Mouse (Mus musculus): ENCODE data around the gene Pbx1. TPM values are rescaled to one million over a fixed set of nuclear protein-coding genes. Genes with fewer than 3 reads are reported as not detected.

Pbx1 gene
- total and polyA plus RNA-seq, 2 experiments from 2014 or later: 37.6 to 44.4 TPM

DNA sequence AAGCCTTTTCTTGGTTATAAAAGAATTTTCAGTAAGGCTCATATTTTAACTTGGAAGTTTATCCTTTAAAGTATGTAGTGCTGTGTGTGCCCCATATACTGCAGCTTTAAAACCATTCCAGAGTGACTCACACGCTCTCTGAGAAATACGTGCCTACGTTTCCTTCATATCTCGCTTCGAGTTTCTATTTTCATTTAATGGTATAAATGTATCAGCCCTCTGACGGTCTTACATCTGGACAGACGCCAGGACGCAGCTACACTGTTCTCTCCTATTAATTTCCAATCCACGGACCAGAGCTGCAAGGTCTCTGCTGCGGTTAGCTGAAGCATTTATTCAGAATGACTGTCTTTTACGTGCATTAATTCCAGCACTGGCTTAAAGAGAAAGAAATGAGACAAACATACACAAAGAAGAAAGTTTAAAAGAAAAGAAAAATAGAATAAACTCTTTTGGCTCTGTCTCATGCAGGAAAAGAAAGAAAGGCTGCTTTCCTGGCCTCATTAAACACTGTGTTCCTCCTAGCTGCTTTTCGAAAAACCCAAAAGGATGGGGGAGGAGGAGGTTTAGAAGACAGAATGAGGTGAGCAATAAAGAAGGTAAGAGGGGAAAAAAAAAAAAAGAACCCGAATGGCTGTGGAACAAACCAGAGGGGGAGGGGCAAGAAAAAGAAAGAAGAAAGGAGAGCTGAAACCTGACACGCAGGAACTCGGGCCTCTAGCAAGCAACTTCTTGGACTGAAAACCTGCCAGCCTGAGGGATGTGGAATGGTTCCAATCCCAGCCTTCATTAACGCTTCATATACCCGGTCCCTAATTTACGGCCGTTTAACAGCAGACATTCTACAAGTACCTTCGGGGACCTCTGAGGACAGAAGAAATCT, 40.2 kb downstream of the Pbx1 start:
- Histone ChIP-seq H3K4me1 (ENCODE audit: insufficient read depth, low read length) (0 out of 2 replicates have a peak, but pooled peaks cover 3% of the 10 kb centered on the region), H3K4me2 (ENCODE audit: low read depth, low read length) (peak overlapping the region; percentile 37), H3K4me3 (ENCODE audit: low read length) (no peak overlapping the region), H3K36me3 (ENCODE audit: insufficient read depth, low read length) (no peaks in the 10 kb centered on the region), H3K9ac (replicated peaks; ENCODE audit: low read length) (no peak overlapping the region), H3K9me3 (ENCODE audit: low read length) (no peaks in the 10 kb centered on the region), H3K27ac (0 out of 2 replicates have a peak overlapping the region, but pooled peaks have one; percentile 8), H3K27me3 (ENCODE audit: insufficient read depth, low read length) (no peaks in the 10 kb centered on the region)
- WGBS: 24% methylated on average over 20 of the region's 20 CpGs
- ATAC-seq (no peak), DNase-seq (ENCODE audit: low spot score) (peak; percentile 74)
- no peak for TF ChIP-seq CTCF (IDR thresholded peaks at IDR 0.05; ENCODE audit: low read depth)

DNA sequence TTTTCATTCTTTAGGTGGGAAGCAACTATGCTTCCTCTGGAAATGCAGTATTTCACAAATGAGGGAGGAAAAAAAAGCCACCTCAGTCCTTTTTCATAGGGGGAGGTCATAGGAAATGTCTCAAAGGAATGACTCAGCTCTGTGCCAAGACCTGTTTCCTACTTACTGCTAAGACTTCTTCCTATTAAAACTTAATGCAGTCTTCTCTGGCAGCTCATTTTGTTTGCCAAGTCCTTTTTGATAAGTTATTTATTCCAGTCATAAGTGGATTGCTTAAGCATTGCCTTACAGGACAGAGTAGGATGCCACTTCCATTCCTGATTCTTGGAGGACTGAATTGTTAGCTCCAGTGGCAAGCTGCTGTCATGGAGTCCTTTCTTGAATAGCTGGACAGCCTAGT, 41.3 kb downstream of the Pbx1 start:
- ATAC-seq (no peak), DNase-seq (ENCODE audit: low spot score) (no peak)
- Histone ChIP-seq H3K4me3 (ENCODE audit: low read length) (no peak overlapping the region), H3K9me3 (ENCODE audit: low read length) (no peaks in the 10 kb centered on the region), H3K27me3 (ENCODE audit: insufficient read depth, low read length) (no peaks in the 10 kb centered on the region), H3K36me3 (ENCODE audit: insufficient read depth, low read length) (no peaks in the 10 kb centered on the region), H3K4me1 (ENCODE audit: insufficient read depth, low read length) (0 out of 2 replicates have a peak, but pooled peaks cover 3% of the 10 kb centered on the region), H3K27ac (no peak overlapping the region), H3K9ac (replicated peaks; ENCODE audit: low read length) (no peak overlapping the region), H3K4me2 (ENCODE audit: low read depth, low read length) (no peak overlapping the region)
- TF ChIP-seq CTCF (IDR thresholded peaks at IDR 0.05; ENCODE audit: low read depth): no peak

DNA sequence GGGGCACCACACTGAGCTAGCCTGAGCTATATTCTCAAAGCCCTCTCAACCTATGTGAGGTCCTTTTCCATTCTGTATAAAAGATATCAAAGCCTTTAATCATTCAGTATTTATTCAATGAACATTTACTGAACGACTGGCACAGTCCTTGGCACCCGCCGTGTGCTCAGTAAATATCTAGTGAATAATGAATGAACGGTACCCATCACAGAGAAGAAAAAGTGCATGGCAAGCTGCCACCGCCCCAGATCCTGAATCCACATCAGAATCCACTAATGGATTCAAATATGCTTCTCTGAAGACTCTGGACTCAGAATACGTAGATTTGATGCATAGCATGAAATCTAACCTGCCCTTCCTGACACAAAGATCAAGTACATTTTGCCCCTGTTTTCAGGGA, 45.9 kb downstream of the Pbx1 start:
- WGBS: 49% methylated on average over 6 of the region's 6 CpGs

DNA sequence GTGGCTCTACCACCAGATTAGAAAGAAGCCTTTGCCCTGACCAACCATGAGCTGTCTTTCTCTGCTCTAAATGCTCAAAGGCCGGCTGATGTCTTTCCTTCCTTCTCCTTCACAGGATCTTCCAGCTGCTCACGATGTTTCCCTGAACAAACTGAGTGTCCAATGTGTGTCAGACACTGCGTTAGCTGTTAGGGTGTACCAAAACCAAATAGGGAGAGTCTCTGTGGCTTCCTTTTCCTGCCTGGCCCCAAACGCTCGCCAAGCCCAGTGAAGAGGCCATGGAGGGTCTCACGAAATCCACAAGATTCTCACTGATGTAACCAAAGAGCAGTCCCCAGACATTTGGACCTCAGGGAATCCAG, 47.5 kb downstream of the Pbx1 start:
- 0 out of 2 replicates have a peak, but pooled peaks cover 19% of the 10 kb centered on the region for H3K4me1 ChIP-seq (ENCODE audit: insufficient read depth, low read length)
- H3K4me3 ChIP-seq (ENCODE audit: low read length): no peak overlapping the region
- H3K9me3 ChIP-seq (ENCODE audit: low read length): no peaks in the 10 kb centered on the region
- H3K4me2 ChIP-seq (ENCODE audit: low read depth, low read length): no peak overlapping the region
- H3K9ac ChIP-seq (replicated peaks; ENCODE audit: low read length): no peak overlapping the region
- WGBS: 22% methylated on average over 6 of the region's 6 CpGs
- no peaks in the 10 kb centered on the region for H3K27me3 ChIP-seq (ENCODE audit: insufficient read depth, low read length)
- TF ChIP-seq CTCF (IDR thresholded peaks at IDR 0.05; ENCODE audit: low read depth): no peak
- ATAC-seq: peak; percentile 46
- H3K27ac ChIP-seq: peak overlapping the region; percentile 12; the same call in 1 of the 2 replicates
- no peak for DNase-seq (ENCODE audit: low spot score)
- H3K36me3 ChIP-seq (ENCODE audit: insufficient read depth, low read length): no peaks in the 10 kb centered on the region

More for the DNA sequence above, 45.9 kb downstream of the Pbx1 start:
- Histone ChIP-seq H3K9ac (replicated peaks; ENCODE audit: low read length) (no peak overlapping the region), H3K4me1 (ENCODE audit: insufficient read depth, low read length) (0 out of 2 replicates have a peak, but pooled peaks cover 14% of the 10 kb centered on the region), H3K4me3 (ENCODE audit: low read length) (no peak overlapping the region), H3K9me3 (ENCODE audit: low read length) (no peaks in the 10 kb centered on the region), H3K27ac (no peak overlapping the region), H3K27me3 (ENCODE audit: insufficient read depth, low read length) (no peaks in the 10 kb centered on the region), H3K4me2 (ENCODE audit: low read depth, low read length) (no peak overlapping the region), H3K36me3 (ENCODE audit: insufficient read depth, low read length) (no peaks in the 10 kb centered on the region)
- DNase-seq (ENCODE audit: low spot score): no peak
- ATAC-seq: no peak
- no peak for TF ChIP-seq CTCF (IDR thresholded peaks at IDR 0.05; ENCODE audit: low read depth)

DNA sequence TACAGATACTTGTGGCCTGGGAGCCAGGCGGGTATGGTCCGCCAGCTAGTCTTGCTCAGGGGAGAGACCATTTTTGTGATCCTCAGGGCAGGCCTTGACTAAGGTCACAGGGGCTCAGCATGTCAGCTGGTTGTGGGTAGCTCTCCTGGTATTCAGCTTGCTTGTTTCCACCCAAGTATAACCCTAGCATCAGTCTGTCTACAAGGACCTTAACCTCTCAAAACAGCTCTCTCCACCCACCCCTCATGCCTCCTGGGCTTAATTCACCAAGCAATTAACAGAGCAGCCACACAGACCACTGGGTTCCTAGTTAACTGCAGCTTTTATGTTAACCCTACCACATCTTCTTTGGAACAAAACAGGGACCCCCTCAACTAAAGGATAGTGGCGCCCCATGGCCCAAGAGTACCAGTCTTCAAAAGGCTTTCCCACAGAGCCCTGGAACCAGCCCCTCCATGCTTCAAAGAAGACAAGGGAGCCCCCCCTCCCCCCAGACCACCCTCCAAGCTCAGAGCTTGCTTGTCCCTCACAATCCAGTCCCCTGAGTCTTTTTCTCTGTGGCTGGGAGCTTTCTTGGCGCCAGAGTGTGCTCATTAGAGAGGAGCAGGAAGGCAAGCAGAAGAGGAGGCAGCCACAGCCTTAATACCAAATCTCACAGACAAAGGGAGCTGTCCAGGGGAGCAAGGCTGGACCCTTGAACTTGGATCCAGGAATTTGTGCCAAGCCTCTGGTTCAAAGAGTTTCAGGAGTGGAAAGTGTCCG, 48.1 kb downstream of the Pbx1 start:
- Histone ChIP-seq H3K27me3 (ENCODE audit: insufficient read depth, low read length) (no peaks in the 10 kb centered on the region), H3K9ac (replicated peaks; ENCODE audit: low read length) (no peak overlapping the region), H3K27ac (peak overlapping the region; percentile 12; the same call in 1 of the 2 replicates), H3K4me2 (ENCODE audit: low read depth, low read length) (no peak overlapping the region), H3K4me1 (ENCODE audit: insufficient read depth, low read length) (0 out of 2 replicates have a peak, but pooled peaks cover 19% of the 10 kb centered on the region), H3K36me3 (ENCODE audit: insufficient read depth, low read length) (no peaks in the 10 kb centered on the region), H3K4me3 (ENCODE audit: low read length) (no peak overlapping the region), H3K9me3 (ENCODE audit: low read length) (no peaks in the 10 kb centered on the region)
- peak; percentile 71 for DNase-seq (ENCODE audit: low spot score)
- no peak for TF ChIP-seq CTCF (IDR thresholded peaks at IDR 0.05; ENCODE audit: low read depth)
- WGBS: 33% methylated on average over 5 of the region's 5 CpGs
- peak; percentile 77 for ATAC-seq

DNA sequence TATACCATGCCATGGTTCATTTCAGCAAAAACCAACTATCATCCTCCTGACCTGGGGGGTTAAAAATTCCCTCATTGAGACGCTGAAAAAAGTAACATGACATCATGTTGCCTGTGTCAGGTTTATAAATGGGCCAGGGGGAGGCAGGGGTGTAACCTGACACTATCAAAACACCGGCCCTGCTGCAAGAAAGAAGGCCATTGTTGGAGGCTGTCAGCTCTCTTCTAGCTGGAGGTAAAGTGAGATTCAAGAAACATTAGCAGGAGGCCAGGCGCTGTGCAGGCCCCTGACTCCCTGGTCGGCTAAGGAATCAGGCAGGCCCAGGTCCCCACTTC, 49.3 kb downstream of the Pbx1 start:
- H3K4me1 ChIP-seq (ENCODE audit: insufficient read depth, low read length): 0 out of 2 replicates have a peak, but pooled peaks cover 19% of the 10 kb centered on the region
- H3K27ac ChIP-seq: no peak overlapping the region
- ATAC-seq: no peak
- no peak for DNase-seq (ENCODE audit: low spot score)
- H3K9me3 ChIP-seq (ENCODE audit: low read length): no peaks in the 10 kb centered on the region
- no peak overlapping the region for H3K4me3 ChIP-seq (ENCODE audit: low read length)
- H3K4me2 ChIP-seq (ENCODE audit: low read depth, low read length): no peak overlapping the region
- 19% methylated on average over 4 of the region's 4 CpGs for WGBS
- no peaks in the 10 kb centered on the region for H3K27me3 ChIP-seq (ENCODE audit: insufficient read depth, low read length)
- TF ChIP-seq CTCF (IDR thresholded peaks at IDR 0.05; ENCODE audit: low read depth): no peak
- H3K36me3 ChIP-seq (ENCODE audit: insufficient read depth, low read length): no peaks in the 10 kb centered on the region
- H3K9ac ChIP-seq (replicated peaks; ENCODE audit: low read length): no peak overlapping the region
